Mouse (Mus musculus): ENCODE data around the gene Ampd3. TPM values are rescaled to one million over a fixed set of nuclear protein-coding genes. Genes with fewer than 3 reads are reported as not detected.

Ampd3 gene
- polyA plus RNA-seq, 1 experiment from 2014 or later: 7.9 TPM

DNA sequence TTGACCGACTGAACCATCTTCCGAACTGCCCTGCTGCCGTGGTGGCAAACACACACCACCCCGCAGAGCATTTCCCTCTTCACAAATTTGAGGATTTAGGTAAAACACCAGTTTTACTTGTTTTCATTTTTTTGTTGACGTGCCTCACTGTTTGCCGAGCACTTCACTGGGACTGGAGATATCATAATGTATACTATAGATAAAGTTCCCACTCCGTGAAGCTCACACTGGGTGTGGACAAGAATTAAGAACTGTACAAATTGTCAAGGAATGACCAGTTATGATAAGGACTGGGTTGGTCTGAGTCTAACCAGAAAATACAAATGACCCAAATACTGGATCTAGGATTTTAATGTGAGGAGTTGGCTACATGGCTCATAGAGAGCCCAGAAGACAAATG, 10.9 kb downstream of the Ampd3 start:
- no peak overlapping the region for H3K27ac ChIP-seq (replicated peaks in 1 of 2; ENCODE audit: control insufficient read depth in 1 of 2, insufficient read depth in 1 of 2, low read depth in 2 of 2, low read length in 2 of 2)
- no peaks in the 10 kb centered on the region for H3K27me3 ChIP-seq (ENCODE audit: control insufficient read depth, insufficient read depth, low read length)
- H3K4me1 ChIP-seq (ENCODE audit: control insufficient read depth in 2 of 2, insufficient read depth in 2 of 2, low read length in 2 of 2): peaks cover 21 to 29% of the 10 kb centered on the region in 2 experiments
- no peak overlapping the region for H3K4me2 ChIP-seq (ENCODE audit: low read length)
- ATAC-seq (ENCODE audit: insufficient number of reproducible peaks, insufficient read depth, low FRiP score, low read depth): no peak
- 0 out of 2 replicates have a peak, but pooled peaks cover 3% of the 10 kb centered on the region for H3K36me3 ChIP-seq (ENCODE audit: control insufficient read depth, insufficient read depth, low read length)
- no peaks in the 10 kb centered on the region for H3K9me3 ChIP-seq (ENCODE audit: control insufficient read depth, low read length)
- H3K9ac ChIP-seq (ENCODE audit: low read length): no peak overlapping the region
- 78% methylated on average over 7 of the region's 7 CpGs for WGBS
- H3K4me3 ChIP-seq (ENCODE audit: control insufficient read depth in 1 of 2, insufficient read depth in 1 of 2, low read depth in 1 of 2, low read length in 2 of 2): no peak overlapping the region

DNA sequence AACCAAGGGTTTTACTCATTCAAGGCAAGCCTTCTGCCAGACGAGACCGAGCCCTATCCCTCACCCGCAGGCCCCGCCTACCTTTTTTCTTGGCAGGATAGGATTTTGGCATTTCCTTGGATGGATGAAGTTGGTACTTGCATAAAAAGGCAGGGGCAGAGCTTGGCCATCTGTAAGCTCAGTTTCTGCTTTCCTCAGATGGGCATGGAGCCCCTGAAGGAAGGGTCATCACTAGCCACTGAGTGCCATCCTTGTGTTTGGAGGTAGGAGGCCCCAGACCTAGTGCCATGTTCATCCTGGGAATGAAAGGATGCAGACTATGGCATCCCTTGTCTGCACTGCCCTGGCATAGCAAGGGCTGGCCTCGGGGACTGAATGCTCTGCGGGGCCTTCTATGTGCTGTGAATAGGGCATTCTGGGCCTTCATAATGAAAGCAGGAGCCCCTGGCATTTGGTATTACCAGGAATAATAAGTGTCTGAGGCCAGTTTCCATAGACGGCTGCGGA, 11.7 kb downstream of the Ampd3 start:
- no peaks in the 10 kb centered on the region for H3K27me3 ChIP-seq (ENCODE audit: control insufficient read depth, insufficient read depth, low read length)
- H3K9ac ChIP-seq (ENCODE audit: low read length): no peak overlapping the region
- no peak for ATAC-seq (ENCODE audit: insufficient number of reproducible peaks, insufficient read depth, low FRiP score, low read depth)
- H3K4me1 ChIP-seq (ENCODE audit: control insufficient read depth in 2 of 2, insufficient read depth in 2 of 2, low read length in 2 of 2): peaks cover 16 to 22% of the 10 kb centered on the region in 2 experiments
- 92% methylated on average over 8 of the region's 8 CpGs for WGBS
- no peak overlapping the region for H3K4me3 ChIP-seq (ENCODE audit: control insufficient read depth in 1 of 2, insufficient read depth in 1 of 2, low read depth in 1 of 2, low read length in 2 of 2)
- no peak overlapping the region for H3K27ac ChIP-seq (replicated peaks in 1 of 2; ENCODE audit: control insufficient read depth in 1 of 2, insufficient read depth in 1 of 2, low read depth in 2 of 2, low read length in 2 of 2)
- no peak overlapping the region for H3K4me2 ChIP-seq (ENCODE audit: low read length)
- no peaks in the 10 kb centered on the region for H3K9me3 ChIP-seq (ENCODE audit: control insufficient read depth, low read length)
- H3K36me3 ChIP-seq (ENCODE audit: control insufficient read depth, insufficient read depth, low read length): 0 out of 2 replicates have a peak, but pooled peaks cover 3% of the 10 kb centered on the region

- WGBS: 76% methylated on average over 4 of the region's 4 CpGs
- Histone ChIP-seq H3K4me1 (ENCODE audit: control insufficient read depth in 2 of 2, insufficient read depth in 2 of 2, low read length in 2 of 2) (peaks cover 12 to 19% of the 10 kb centered on the region in 2 experiments), H3K27ac (replicated peaks in 1 of 2; ENCODE audit: control insufficient read depth in 1 of 2, insufficient read depth in 1 of 2, low read depth in 2 of 2, low read length in 2 of 2) (no peak overlapping the region), H3K9me3 (ENCODE audit: control insufficient read depth, low read length) (no peaks in the 10 kb centered on the region), H3K4me3 (ENCODE audit: control insufficient read depth in 1 of 2, insufficient read depth in 1 of 2, low read depth in 1 of 2, low read length in 2 of 2) (no peak overlapping the region), H3K36me3 (ENCODE audit: control insufficient read depth, insufficient read depth, low read length) (0 out of 2 replicates have a peak, but pooled peaks cover 3% of the 10 kb centered on the region), H3K4me2 (ENCODE audit: low read length) (no peak overlapping the region), H3K9ac (ENCODE audit: low read length) (no peak overlapping the region), H3K27me3 (ENCODE audit: control insufficient read depth, insufficient read depth, low read length) (no peaks in the 10 kb centered on the region)
- ATAC-seq (ENCODE audit: insufficient number of reproducible peaks, insufficient read depth, low FRiP score, low read depth): no peak
These were observed 12.5 kb downstream of the Ampd3 start for GRCm38 (mm10) chr7:110780520-110780919.

GRCm38 (mm10) chr7:110781231-110781711, 13.3 kb downstream of the Ampd3 start:
- Histone ChIP-seq H3K36me3 (ENCODE audit: control insufficient read depth, insufficient read depth, low read length) (0 out of 2 replicates have a peak, but pooled peaks cover 3% of the 10 kb centered on the region), H3K9me3 (ENCODE audit: control insufficient read depth, low read length) (no peaks in the 10 kb centered on the region), H3K4me1 (ENCODE audit: control insufficient read depth in 2 of 2, insufficient read depth in 2 of 2, low read length in 2 of 2) (peaks cover 14 to 22% of the 10 kb centered on the region in 2 experiments), H3K27me3 (ENCODE audit: control insufficient read depth, insufficient read depth, low read length) (no peaks in the 10 kb centered on the region), H3K9ac (ENCODE audit: low read length) (no peak overlapping the region), H3K4me3 (ENCODE audit: control insufficient read depth in 1 of 2, insufficient read depth in 1 of 2, low read depth in 1 of 2, low read length in 2 of 2) (no peak overlapping the region), H3K4me2 (ENCODE audit: low read length) (no peak overlapping the region), H3K27ac (replicated peaks in 1 of 2; ENCODE audit: control insufficient read depth in 1 of 2, insufficient read depth in 1 of 2, low read depth in 2 of 2, low read length in 2 of 2) (no peak overlapping the region)
- no peak for ATAC-seq (ENCODE audit: insufficient number of reproducible peaks, insufficient read depth, low FRiP score, low read depth)
- 66% methylated on average over 2 of the region's 2 CpGs for WGBS

DNA sequence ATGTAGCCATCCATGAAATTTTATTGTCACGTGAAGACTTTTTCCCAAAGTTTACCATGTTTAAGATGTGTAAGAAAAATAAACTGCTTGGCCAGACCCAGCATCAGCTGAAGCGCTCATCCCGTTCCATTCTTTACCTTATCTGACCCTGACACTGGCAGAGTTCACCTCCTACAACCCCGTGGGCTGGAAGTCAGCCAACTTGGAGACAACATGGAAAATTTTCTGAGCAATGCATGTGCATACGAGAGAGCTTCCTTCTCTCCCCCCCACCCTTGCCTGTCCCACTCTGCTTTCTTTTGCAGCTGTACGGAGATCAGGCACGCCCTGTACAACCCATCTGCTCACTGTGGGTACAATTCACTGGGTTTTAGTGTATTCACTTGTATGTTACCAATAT, 14.1 kb downstream of the Ampd3 start:
- Histone ChIP-seq H3K4me2 (ENCODE audit: low read length) (no peak overlapping the region), H3K9me3 (ENCODE audit: control insufficient read depth, low read length) (no peaks in the 10 kb centered on the region), H3K4me3 (ENCODE audit: control insufficient read depth in 1 of 2, insufficient read depth in 1 of 2, low read depth in 1 of 2, low read length in 2 of 2) (no peak overlapping the region), H3K27me3 (ENCODE audit: control insufficient read depth, insufficient read depth, low read length) (no peaks in the 10 kb centered on the region), H3K27ac (replicated peaks in 1 of 2; ENCODE audit: control insufficient read depth in 1 of 2, insufficient read depth in 1 of 2, low read depth in 2 of 2, low read length in 2 of 2) (no peak overlapping the region), H3K9ac (ENCODE audit: low read length) (no peak overlapping the region), H3K4me1 (ENCODE audit: control insufficient read depth in 2 of 2, insufficient read depth in 2 of 2, low read length in 2 of 2) (peaks cover 18 to 22% of the 10 kb centered on the region in 2 experiments), H3K36me3 (ENCODE audit: control insufficient read depth, insufficient read depth, low read length) (0 out of 2 replicates have a peak, but pooled peaks cover 3% of the 10 kb centered on the region)
- ATAC-seq (ENCODE audit: insufficient number of reproducible peaks, insufficient read depth, low FRiP score, low read depth): 0 out of 2 replicates have a peak, but pooled peaks have one; percentile 27
- WGBS: 19% methylated on average over 7 of the region's 7 CpGs

DNA sequence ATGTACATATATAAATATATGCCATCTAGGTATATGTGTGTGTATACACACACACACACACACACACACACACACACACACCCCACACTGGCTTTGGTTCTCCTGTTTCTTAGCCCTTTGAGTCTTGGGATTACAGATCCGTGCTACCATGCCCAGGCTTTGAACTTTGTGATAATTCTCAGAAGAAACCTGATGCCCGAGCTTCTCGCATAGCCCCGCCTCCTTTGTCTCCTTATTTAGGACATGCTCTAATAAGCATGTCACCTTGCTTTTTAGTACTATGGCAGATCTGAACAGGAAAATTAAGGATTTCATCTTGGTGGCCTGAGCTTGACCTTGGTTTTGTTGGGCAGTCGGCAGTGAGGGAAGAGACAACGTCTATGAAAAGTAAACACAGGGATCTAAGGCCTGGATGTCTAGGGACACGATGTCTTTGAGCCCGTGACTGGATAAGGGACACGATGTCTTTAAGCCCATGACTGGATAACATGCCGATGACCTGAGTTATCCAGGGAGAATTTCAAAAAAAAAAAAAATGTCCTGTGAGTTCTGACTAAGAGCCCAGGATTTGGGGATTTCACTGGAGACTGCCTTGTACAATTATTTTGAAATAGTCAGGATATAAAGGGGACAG, 15.0 kb downstream of the Ampd3 start:
- no peaks in the 10 kb centered on the region for H3K9me3 ChIP-seq (ENCODE audit: control insufficient read depth, low read length)
- H3K27ac ChIP-seq (replicated peaks in 1 of 2; ENCODE audit: control insufficient read depth in 1 of 2, insufficient read depth in 1 of 2, low read depth in 2 of 2, low read length in 2 of 2): no peak overlapping the region
- H3K27me3 ChIP-seq (ENCODE audit: control insufficient read depth, insufficient read depth, low read length): no peaks in the 10 kb centered on the region
- H3K9ac ChIP-seq (ENCODE audit: low read length): no peak overlapping the region
- ATAC-seq (ENCODE audit: insufficient number of reproducible peaks, insufficient read depth, low FRiP score, low read depth): no peak
- no peak overlapping the region for H3K4me3 ChIP-seq (ENCODE audit: control insufficient read depth in 1 of 2, insufficient read depth in 1 of 2, low read depth in 1 of 2, low read length in 2 of 2)
- H3K4me1 ChIP-seq (ENCODE audit: control insufficient read depth in 2 of 2, insufficient read depth in 2 of 2, low read length in 2 of 2): peaks cover 18 to 22% of the 10 kb centered on the region in 2 experiments
- no peak overlapping the region for H3K4me2 ChIP-seq (ENCODE audit: low read length)
- H3K36me3 ChIP-seq (ENCODE audit: control insufficient read depth, insufficient read depth, low read length): 0 out of 2 replicates have a peak, but pooled peaks cover 3% of the 10 kb centered on the region
- 47% methylated on average over 10 of the region's 10 CpGs for WGBS

GRCm38 (mm10) chr7:110784965-110785364, 17.0 kb downstream of the Ampd3 start:
- WGBS: 68% methylated on average over 8 of the region's 8 CpGs

More at GRCm38 (mm10) chr7:110784965-110785364, 17.0 kb downstream of the Ampd3 start:
- no peak overlapping the region for H3K27ac ChIP-seq (replicated peaks in 1 of 2; ENCODE audit: control insufficient read depth in 1 of 2, insufficient read depth in 1 of 2, low read depth in 2 of 2, low read length in 2 of 2)
- H3K4me2 ChIP-seq (ENCODE audit: low read length): no peak overlapping the region
- ATAC-seq (ENCODE audit: insufficient number of reproducible peaks, insufficient read depth, low FRiP score, low read depth): no peak
- H3K4me1 ChIP-seq (ENCODE audit: control insufficient read depth in 2 of 2, insufficient read depth in 2 of 2, low read length in 2 of 2): peaks cover 18 to 22% of the 10 kb centered on the region in 2 experiments
- H3K9ac ChIP-seq (ENCODE audit: low read length): no peak overlapping the region
- H3K4me3 ChIP-seq (ENCODE audit: control insufficient read depth in 1 of 2, insufficient read depth in 1 of 2, low read depth in 1 of 2, low read length in 2 of 2): no peak overlapping the region
- H3K9me3 ChIP-seq (ENCODE audit: control insufficient read depth, low read length): no peaks in the 10 kb centered on the region
- H3K36me3 ChIP-seq (ENCODE audit: control insufficient read depth, insufficient read depth, low read length): no peaks in the 10 kb centered on the region
- no peaks in the 10 kb centered on the region for H3K27me3 ChIP-seq (ENCODE audit: control insufficient read depth, insufficient read depth, low read length)

All from heart, embryonic 14.5 days (tissue).